Mouse (Mus musculus) liver, adult 2 months (tissue): ENCODE data around the gene Hmga2.

Experiments used
- CTCF ChIP-seq: fragments of 200-500 bp; IDR thresholded peaks from 2 replicates; pipeline ENCODE4 v1.5.1; 2011; ENCODE audit warnings: low read depth, low read length, control low read depth
- POLR2A ChIP-seq: fragments of 200-500 bp; IDR thresholded peaks from 2 replicates; pipeline ENCODE4 v1.6.1; 2011; ENCODE audit warnings: low read length, control low read depth; ENCODE audit not compliant: insufficient read depth; ENCODE audit errors: extremely low read depth

DNA sequence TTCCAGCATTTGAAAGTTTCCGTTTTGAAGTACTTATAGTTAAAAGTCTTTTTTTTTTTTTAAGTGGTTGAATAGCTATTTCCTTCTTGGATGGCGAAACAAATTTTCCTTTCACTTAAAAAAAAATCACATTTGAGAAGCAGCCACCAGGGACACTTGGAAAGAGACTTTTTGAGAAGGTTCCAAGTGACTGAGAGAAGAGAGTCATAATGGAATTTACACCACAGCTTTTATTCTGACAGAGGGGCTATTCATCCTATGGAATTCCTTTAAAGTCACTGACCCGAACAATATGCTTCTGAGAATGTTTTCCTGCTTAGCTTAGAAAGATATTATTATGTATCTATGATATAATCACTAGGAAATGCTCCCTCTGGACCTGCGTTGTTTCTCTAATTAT is 36.7 kb upstream of the Hmga2 start:
- no peak for TF ChIP-seq POLR2A
- no peak for TF ChIP-seq CTCF
